ENCODE assay signal across 18 mouse cellular contexts in the genomic region with DNA sequence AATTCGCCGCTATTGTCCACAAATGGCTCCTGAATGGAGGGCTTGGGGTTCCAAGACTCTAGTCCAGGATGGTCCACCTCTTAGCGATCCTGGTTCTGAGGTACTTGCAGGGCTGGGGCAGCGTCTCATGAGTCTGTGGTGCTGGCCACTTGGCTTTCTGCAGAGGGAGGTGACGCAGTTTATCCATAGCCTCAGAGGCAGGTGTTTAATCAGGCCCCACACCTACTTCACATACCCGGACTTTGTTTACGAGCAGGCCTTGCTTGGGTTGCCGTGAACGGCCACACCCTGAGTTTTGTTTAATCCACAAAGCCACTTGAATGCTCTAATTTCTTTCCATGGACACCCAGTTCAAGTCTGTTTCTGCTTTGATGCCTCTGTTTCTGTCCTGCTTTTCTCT. TPM values are rescaled to one million over a fixed set of nuclear protein-coding genes. Genes with fewer than 3 reads are reported as not detected.
"Had no signal": no experiment of that assay in that cellular context is flagged by ENCODE, and none has a peak within 500 bp of the region (broad histone marks: within the 10 kb centered on the region; RNA-seq: fewer than 3 reads in every experiment).

No protein-coding gene starts in this region.

- H3K9me3 ChIP-seq: kidney, embryonic 15.5 days; liver, embryonic 13.5 days; lung, embryonic 15.5 days had no signal

- H3K4me2 ChIP-seq: kidney, embryonic 15.5 days; liver, embryonic 13.5 days; lung, embryonic 15.5 days; midbrain, embryonic 11.5 days had no signal

- H3K9ac ChIP-seq: kidney, embryonic 15.5 days; liver, embryonic 13.5 days; lung, embryonic 15.5 days had no signal

- H3K36me3 ChIP-seq: kidney, embryonic 15.5 days; liver, embryonic 13.5 days; lung, embryonic 15.5 days had no signal

- H3K4me1 ChIP-seq: liver, embryonic 13.5 days; lung, embryonic 15.5 days had no signal

- H3K4me3 ChIP-seq: kidney, embryonic 15.5 days; layer of hippocampus, adult 2 months; left cerebral cortex, adult 2 months; liver, embryonic 13.5 days; lung, embryonic 15.5 days had no signal

- DNase-seq: kidney, adult 11 months; kidney, adult 8-10 months; kidney, postnatal 10 days; kidney, postnatal 36 days; layer of hippocampus, adult 9-11 months; liver, embryonic 13.5 days; midbrain, embryonic 14.5 days; thymus, adult 2 months; thymus, postnatal 14 days; thymus, postnatal 4 days had no signal

- H3K27me3 ChIP-seq: kidney, embryonic 15.5 days; liver, embryonic 13.5 days; lung, embryonic 15.5 days had no signal

- ATAC-seq: inflammation-experienced regulatory T-cells, adult 6 months had no signal

- H3K27ac ChIP-seq: kidney, embryonic 15.5 days; layer of hippocampus, adult 2 months; left cerebral cortex, adult 2 months; liver, embryonic 13.5 days; lung, embryonic 15.5 days had no signal

RNA-seq across cellular contexts. Expression of gene Adra2a, which starts 37.4 kb away (rescaled TPM):
- total RNA-seq: liver, adult 2 months had no signal
- polyA plus RNA-seq: inflammation-experienced regulatory T-cells, adult 6 months; limb, embryonic 11.5 days had no signal
